Mouse (Mus musculus): ENCODE data around the gene Prkacb. TPM values are rescaled to one million over a fixed set of nuclear protein-coding genes. Genes with fewer than 3 reads are reported as not detected.
A peak's percentile ranks its signal among the peaks of the same experiment; 100 is the strongest.

Gene Prkacb
- total and polyA plus RNA-seq, 3 experiments, result 13.5 to 165 (median 91.3) TPM

- Histone ChIP-seq H3K9me3 (replicated peaks) (no peaks in the 10 kb centered on the region), H3K4me1 (ENCODE audit: insufficient read depth, low read depth, low read length) (peaks cover 35% of the 10 kb centered on the region), H3K4me3 (ENCODE audit: low read depth, low read length) (no peak overlapping the region), H3K27me3 (ENCODE audit: insufficient read depth, low read length) (no peaks in the 10 kb centered on the region), H3K36me3 (replicated peaks) (peaks cover 11% of the 10 kb centered on the region)
- no peak for DNase-seq (ENCODE audit: low spot score)
- TF ChIP-seq GATA2 (IDR thresholded peaks at IDR 0.05; ENCODE audit: borderline replicate concordance, low read depth, low read length) (no peak), TAL1 (conservative IDR thresholded peaks at IDR 0.05; ENCODE audit: low read depth, low read length) (no peak), POLR2AphosphoS5 (IDR thresholded peaks at IDR 0.05; ENCODE audit: insufficient replicate concordance, low read depth, low read length) (no peak), GATA1 (IDR thresholded peaks at IDR 0.05; ENCODE audit: borderline replicate concordance, low read length) (no peak)
- ATAC-seq (ENCODE audit: extremely low read depth, insufficient number of reproducible peaks, low FRiP score, poor library complexity, severe bottlenecking), result peak; percentile 35
Observed at GRCm38 (mm10) chr3:146782548-146782947, 30.2 kb downstream of the Prkacb start.

DNA sequence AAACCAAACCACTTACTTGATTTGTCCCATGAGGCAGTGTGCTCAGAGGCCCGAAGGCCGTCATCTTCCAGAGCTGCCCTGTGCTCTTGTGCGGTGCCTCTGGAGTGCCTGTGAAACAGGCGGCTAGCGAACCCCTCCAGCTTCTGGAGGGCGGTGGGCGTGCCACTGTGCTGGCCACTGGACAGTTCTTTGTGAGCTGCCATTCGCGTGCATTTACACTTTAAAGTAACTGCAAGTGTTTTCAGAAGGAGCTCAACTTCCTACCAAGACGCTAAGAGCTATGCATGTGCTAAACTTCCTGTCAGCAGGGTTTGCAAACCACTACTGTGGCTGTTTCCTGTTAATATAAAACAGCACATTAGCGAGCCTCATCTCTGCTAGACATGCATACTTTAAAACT lies 31.7 kb downstream of the Prkacb start:
- H3K4me1 ChIP-seq (ENCODE audit: insufficient read depth, low read depth, low read length), result peaks cover 45% of the 10 kb centered on the region
- ATAC-seq (ENCODE audit: extremely low read depth, insufficient number of reproducible peaks, low FRiP score, poor library complexity, severe bottlenecking), result peak; percentile 31; the same call in 1 of the 2 replicates
- H3K4me3 ChIP-seq (ENCODE audit: low read depth, low read length), result peak overlapping the region; percentile 45; the same call in 1 of the 2 replicates
- no peak for TF ChIP-seq GATA1 (IDR thresholded peaks at IDR 0.05; ENCODE audit: borderline replicate concordance, low read length)
- TF ChIP-seq TAL1 (conservative IDR thresholded peaks at IDR 0.05; ENCODE audit: low read depth, low read length), result no peak
- TF ChIP-seq CTCF (IDR thresholded peaks at IDR 0.05; ENCODE audit: low read depth, low read length), result no peak
- TF ChIP-seq GATA2 (IDR thresholded peaks at IDR 0.05; ENCODE audit: borderline replicate concordance, low read depth, low read length), result no peak
- no peak for TF ChIP-seq POLR2AphosphoS5 (IDR thresholded peaks at IDR 0.05; ENCODE audit: insufficient replicate concordance, low read depth, low read length)
- no peaks in the 10 kb centered on the region for H3K27me3 ChIP-seq (ENCODE audit: insufficient read depth, low read length)
- no peaks in the 10 kb centered on the region for H3K9me3 ChIP-seq (replicated peaks)
- DNase-seq (ENCODE audit: low spot score), result no peak
- H3K36me3 ChIP-seq (replicated peaks), result peaks cover 10% of the 10 kb centered on the region

DNA sequence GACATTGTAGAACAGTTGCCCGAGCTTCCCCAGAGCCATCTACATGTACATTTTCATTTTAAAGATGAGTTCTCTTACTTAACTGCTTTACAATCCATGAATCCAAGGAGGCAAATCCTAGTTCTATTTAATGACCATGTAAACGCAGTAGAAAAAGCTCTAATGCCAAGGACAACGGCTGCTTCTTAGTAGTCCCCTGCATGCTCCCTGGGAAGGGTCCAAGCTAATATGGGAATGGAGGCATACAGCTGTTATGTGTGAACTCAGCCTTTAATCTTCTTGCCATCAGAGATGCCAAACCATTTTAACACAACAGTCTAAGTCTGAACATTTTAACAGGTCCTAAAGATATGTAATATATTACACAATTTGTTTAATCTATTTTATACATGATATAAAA lies 32.5 kb downstream of the Prkacb start:
- Histone ChIP-seq H3K9me3 (replicated peaks) (no peaks in the 10 kb centered on the region), H3K4me1 (ENCODE audit: insufficient read depth, low read depth, low read length) (peaks cover 45% of the 10 kb centered on the region), H3K36me3 (replicated peaks) (peaks cover 10% of the 10 kb centered on the region), H3K4me3 (ENCODE audit: low read depth, low read length) (no peak overlapping the region), H3K27me3 (ENCODE audit: insufficient read depth, low read length) (no peaks in the 10 kb centered on the region)
- DNase-seq (ENCODE audit: low spot score), result no peak
- TF ChIP-seq POLR2AphosphoS5 (IDR thresholded peaks at IDR 0.05; ENCODE audit: insufficient replicate concordance, low read depth, low read length) (no peak), TAL1 (conservative IDR thresholded peaks at IDR 0.05; ENCODE audit: low read depth, low read length) (no peak), GATA2 (IDR thresholded peaks at IDR 0.05; ENCODE audit: borderline replicate concordance, low read depth, low read length) (no peak), GATA1 (IDR thresholded peaks at IDR 0.05; ENCODE audit: borderline replicate concordance, low read length) (no peak), CTCF (IDR thresholded peaks at IDR 0.05; ENCODE audit: low read depth, low read length) (no peak)
- no peak for ATAC-seq (ENCODE audit: extremely low read depth, insufficient number of reproducible peaks, low FRiP score, poor library complexity, severe bottlenecking)

DNA sequence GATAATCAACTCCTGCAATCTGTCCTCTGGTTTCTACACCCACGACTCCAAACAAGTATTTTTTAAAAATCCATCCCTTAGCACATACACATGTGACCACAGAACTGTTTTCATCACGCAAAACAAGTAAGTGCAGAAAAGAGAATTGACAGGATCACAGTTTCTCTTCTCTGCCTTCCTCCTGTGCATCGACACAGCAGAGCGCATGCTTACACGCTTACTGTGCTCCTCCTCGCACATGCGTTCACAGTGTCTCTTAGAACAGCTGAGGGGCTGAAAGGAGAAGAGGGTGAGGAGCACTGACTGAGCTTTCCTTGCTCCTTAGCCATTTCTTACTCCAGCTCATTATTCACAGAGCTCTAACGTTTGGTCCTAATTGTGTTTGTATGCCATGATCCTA lies 33.9 kb downstream of the Prkacb start:
- no peaks in the 10 kb centered on the region for H3K9me3 ChIP-seq (replicated peaks)
- no peaks in the 10 kb centered on the region for H3K27me3 ChIP-seq (ENCODE audit: insufficient read depth, low read length)
- H3K4me1 ChIP-seq (ENCODE audit: insufficient read depth, low read depth, low read length), result peaks cover 39% of the 10 kb centered on the region
- no peak overlapping the region for H3K4me3 ChIP-seq (ENCODE audit: low read depth, low read length)
- DNase-seq (ENCODE audit: low spot score) (no peak), ATAC-seq (ENCODE audit: extremely low read depth, insufficient number of reproducible peaks, low FRiP score, poor library complexity, severe bottlenecking) (no peak)
- peaks cover 10% of the 10 kb centered on the region for H3K36me3 ChIP-seq (replicated peaks)
- TF ChIP-seq TAL1 (conservative IDR thresholded peaks at IDR 0.05; ENCODE audit: low read depth, low read length) (no peak), CTCF (IDR thresholded peaks at IDR 0.05; ENCODE audit: low read depth, low read length) (no peak), GATA2 (IDR thresholded peaks at IDR 0.05; ENCODE audit: borderline replicate concordance, low read depth, low read length) (no peak), POLR2AphosphoS5 (IDR thresholded peaks at IDR 0.05; ENCODE audit: insufficient replicate concordance, low read depth, low read length) (no peak), GATA1 (IDR thresholded peaks at IDR 0.05; ENCODE audit: borderline replicate concordance, low read length) (no peak)

DNA sequence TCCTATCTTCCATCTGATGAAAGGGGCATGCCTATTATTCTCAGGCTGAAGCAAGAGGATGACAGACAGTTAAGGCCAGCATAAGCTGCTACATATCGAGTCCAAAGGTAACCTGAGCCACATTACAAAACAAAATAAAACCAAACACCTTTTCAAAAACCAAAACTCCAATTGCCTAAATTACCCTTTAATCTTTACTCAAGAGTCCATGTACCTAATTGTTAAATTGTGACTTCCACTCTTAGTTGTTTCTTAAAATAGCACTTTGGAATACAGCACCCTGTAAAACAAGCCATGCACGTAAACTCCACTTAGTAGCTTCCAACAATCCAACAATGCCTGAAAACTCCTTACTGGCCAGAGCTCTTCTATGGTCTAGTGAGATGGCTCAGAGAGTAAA lies 34.3 kb downstream of the Prkacb start:
- no peak for TF ChIP-seq GATA1 (IDR thresholded peaks at IDR 0.05; ENCODE audit: borderline replicate concordance, low read length)
- TF ChIP-seq POLR2AphosphoS5 (IDR thresholded peaks at IDR 0.05; ENCODE audit: insufficient replicate concordance, low read depth, low read length), result no peak
- TF ChIP-seq TAL1 (conservative IDR thresholded peaks at IDR 0.05; ENCODE audit: low read depth, low read length), result no peak
- TF ChIP-seq CTCF (IDR thresholded peaks at IDR 0.05; ENCODE audit: low read depth, low read length), result no peak
- no peak for TF ChIP-seq GATA2 (IDR thresholded peaks at IDR 0.05; ENCODE audit: borderline replicate concordance, low read depth, low read length)
- no peak overlapping the region for H3K4me3 ChIP-seq (ENCODE audit: low read depth, low read length)
- H3K27me3 ChIP-seq (ENCODE audit: insufficient read depth, low read length), result no peaks in the 10 kb centered on the region
- no peak for DNase-seq (ENCODE audit: low spot score)
- peaks cover 12% of the 10 kb centered on the region for H3K36me3 ChIP-seq (replicated peaks)
- H3K9me3 ChIP-seq (replicated peaks), result no peaks in the 10 kb centered on the region
- ATAC-seq (ENCODE audit: extremely low read depth, insufficient number of reproducible peaks, low FRiP score, poor library complexity, severe bottlenecking), result no peak
- H3K4me1 ChIP-seq (ENCODE audit: insufficient read depth, low read depth, low read length), result peaks cover 36% of the 10 kb centered on the region

- no peak for DNase-seq (ENCODE audit: low spot score)
- Histone ChIP-seq H3K4me1 (ENCODE audit: insufficient read depth, low read depth, low read length) (peaks cover 34% of the 10 kb centered on the region), H3K4me3 (ENCODE audit: low read depth, low read length) (no peak overlapping the region; the same call in 1 of the 2 replicates), H3K27me3 (ENCODE audit: insufficient read depth, low read length) (no peaks in the 10 kb centered on the region), H3K36me3 (replicated peaks) (peaks cover 17% of the 10 kb centered on the region), H3K9me3 (replicated peaks) (no peaks in the 10 kb centered on the region)
- 0 out of 2 replicates have a peak, but pooled peaks have one; percentile 6 for ATAC-seq (ENCODE audit: extremely low read depth, insufficient number of reproducible peaks, low FRiP score, poor library complexity, severe bottlenecking)
- TF ChIP-seq POLR2AphosphoS5 (IDR thresholded peaks at IDR 0.05; ENCODE audit: insufficient replicate concordance, low read depth, low read length) (no peak), TAL1 (conservative IDR thresholded peaks at IDR 0.05; ENCODE audit: low read depth, low read length) (no peak), CTCF (IDR thresholded peaks at IDR 0.05; ENCODE audit: low read depth, low read length) (no peak), GATA1 (IDR thresholded peaks at IDR 0.05; ENCODE audit: borderline replicate concordance, low read length) (no peak), GATA2 (IDR thresholded peaks at IDR 0.05; ENCODE audit: borderline replicate concordance, low read depth, low read length) (no peak)
Observed at GRCm38 (mm10) chr3:146776711-146777110, 36.1 kb downstream of the Prkacb start.

Measured in G1E (cell line).